Mouse (Mus musculus) CH12.LX (cell line): ENCODE results near the gene Tmem72. TPM values are rescaled to one million over a fixed set of nuclear protein-coding genes. Genes with fewer than 3 reads are reported as not detected.

Experiments
- DNase-seq: peaks from one replicate; pipeline ENCODE4 v3.0.0-alpha.2; 2013; ENCODE audit errors: extremely low read depth
- H3K27ac ChIP-seq: 2 replicates; pipeline ENCODE4 v1.5.1; 2012; ENCODE audit warnings: low read depth, mild to moderate bottlenecking, control low read depth, moderate library complexity; ENCODE audit not compliant: insufficient read depth
- H3K27me3 ChIP-seq: replicated peaks from 2 replicates; pipeline ENCODE3; 2012; ENCODE audit warnings: inconsistent platforms
- H3K36me3 ChIP-seq, 2 experiments: replicated peaks in 1 of 2; 2 replicates each; pipeline versions ENCODE3 to v1.6.1; 2012; ENCODE audit warnings: inconsistent platforms in 1 of 2, low read length in 1 of 2, mild to moderate bottlenecking in 1 of 2, mixed read lengths in 1 of 2, moderate library complexity in 1 of 2; ENCODE audit not compliant: control insufficient read depth in 1 of 2, insufficient read depth in 1 of 2
- H3K4me1 ChIP-seq, 2 experiments: 2 replicates each; pipeline ENCODE4 v1.6.1; 2012; ENCODE audit warnings: inconsistent platforms in 1 of 2, moderate library complexity in 1 of 2; ENCODE audit not compliant: insufficient read depth in 2 of 2, control insufficient read depth in 1 of 2
- H3K4me2 ChIP-seq: 2 replicates; pipeline ENCODE4 v1.6.1; 2012; ENCODE audit warnings: low read depth, mild to moderate bottlenecking, control low read depth; ENCODE audit not compliant: poor library complexity, insufficient read depth, severe bottlenecking
- H3K4me3 ChIP-seq, 3 experiments: fragments of 150-350 bp in 1 of 3; sonication (generic) in 1 of 3; replicated peaks in 1 of 3; 2 replicates each; pipeline versions ENCODE3 to v1.5.1; 2011 to 2012; ENCODE audit warnings: low read depth in 2 of 3, low read length in 2 of 3, mild to moderate bottlenecking in 2 of 3, moderate library complexity in 2 of 3, control low read depth in 1 of 3, improper control_type of control experiment in 1 of 3, inconsistent platforms in 1 of 3, mixed read lengths in 1 of 3; ENCODE audit not compliant: poor library complexity in 1 of 3
- H3K79me2 ChIP-seq: replicated peaks from 2 replicates; pipeline ENCODE4 v1.6.1; 2012; ENCODE audit warnings: mild to moderate bottlenecking, moderate library complexity; ENCODE audit not compliant: control insufficient read depth, poor library complexity, insufficient read depth, severe bottlenecking; ENCODE audit errors: extremely low read depth
- H3K9ac ChIP-seq: 2 replicates; pipeline ENCODE4 v1.6.1; 2012; ENCODE audit warnings: low read depth, mild to moderate bottlenecking, control low read depth, moderate library complexity; ENCODE audit not compliant: insufficient read depth
- H3K9me3 ChIP-seq: replicated peaks from 2 replicates; pipeline ENCODE3; 2012; ENCODE audit warnings: low read length, inconsistent platforms, mixed read lengths
- BHLHE40 ChIP-seq: IDR thresholded peaks from 2 replicates; pipeline ENCODE4 v1.6.1; 2011; ENCODE audit warnings: mild to moderate bottlenecking, low read depth, low read length, improper control_type of control experiment
- HCFC1 ChIP-seq: IDR thresholded peaks from 2 replicates; pipeline ENCODE4 v1.6.1; 2012; ENCODE audit warnings: low read depth, mild to moderate bottlenecking, inconsistent platforms, low read length, improper control_type of control experiment
- IRF4 ChIP-seq: IDR thresholded peaks from 2 replicates; pipeline ENCODE4 v1.6.1; 2014; ENCODE audit warnings: low read depth, mild to moderate bottlenecking, inconsistent platforms, low read length, improper control_type of control experiment
- MEF2A ChIP-seq: IDR thresholded peaks from 2 replicates; pipeline ENCODE4 v1.6.1; 2014; ENCODE audit warnings: low read depth, mild to moderate bottlenecking, inconsistent platforms, low read length, improper control_type of control experiment, borderline replicate concordance
- MXI1 ChIP-seq: IDR thresholded peaks from 2 replicates; pipeline ENCODE4 v1.6.1; 2011; ENCODE audit warnings: mild to moderate bottlenecking, low read depth, low read length, improper control_type of control experiment
- NELFE ChIP-seq: IDR thresholded peaks from 2 replicates; pipeline ENCODE4 v1.6.1; 2011; ENCODE audit warnings: low read depth, low read length, improper control_type of control experiment
- NRF1 ChIP-seq: IDR thresholded peaks from 2 replicates; pipeline ENCODE4 v1.6.1; 2014; ENCODE audit warnings: low read depth, mild to moderate bottlenecking, inconsistent platforms, low read length, improper control_type of control experiment, moderate library complexity
- POLR2AphosphoS2 ChIP-seq: IDR thresholded peaks from 2 replicates; pipeline ENCODE4 v1.6.1; 2011; ENCODE audit warnings: low read depth, low read length, improper control_type of control experiment
- TCF12 ChIP-seq: IDR thresholded peaks from 2 replicates; pipeline ENCODE4 v1.6.1; 2014; ENCODE audit warnings: low read depth, mild to moderate bottlenecking, inconsistent platforms, low read length, improper control_type of control experiment
- USF2 ChIP-seq: conservative IDR thresholded peaks from 2 replicates; pipeline ENCODE4 v1.6.1; 2011; ENCODE audit warnings: low read depth, low read length, improper control_type of control experiment
- ZKSCAN1 ChIP-seq: IDR thresholded peaks from 2 replicates; pipeline ENCODE4 v1.6.1; 2012; ENCODE audit warnings: low read depth, inconsistent platforms, low read length, improper control_type of control experiment, borderline replicate concordance
- dilution Hi-C: fragments of 300-500 bp; cut with MboI; formaldehyde crosslinking; loops from 2 replicates; pipeline ENCODE4 v1.14.3; 2020; ENCODE audit warnings: low sequenced_read_pairs; ENCODE audit not compliant: extremely low pct_unique_long_range_greater_than_20kb, extremely low pct_ligation_motif_present
- in situ Hi-C: fragments of 300-500 bp; cut with MboI; formaldehyde crosslinking; loops from 3 replicates; pipeline ENCODE4 v1.14.3; 2019; ENCODE audit warnings: low sequenced_read_pairs, low pct_ligation_motif_present, low pct_unique_long_range_greater_than_20kb, mixed read lengths
- polyA plus RNA-seq: library from polyadenylated mRNA; unstranded; fragments of >175 nt; gene quantifications from 2 replicates; pipeline ENCODE4 v1.2.1, GENCODE M21; 2012; ENCODE audit warnings: low read depth; ENCODE audit not compliant: insufficient read length
- total RNA-seq, 2 experiments: library from RNA; depleted of rRNA; stranded (reverse); fragments of 300-350 nt in 1 of 2; fragments of >200 nt in 1 of 2; gene quantifications; 2 replicates each; pipeline ENCODE4 v1.2.3; 2012 to 2014

The Tmem72 gene
- total and polyA plus RNA-seq, 3 experiments, result 0.01 to 0.04 (median 0.01) TPM

DNA sequence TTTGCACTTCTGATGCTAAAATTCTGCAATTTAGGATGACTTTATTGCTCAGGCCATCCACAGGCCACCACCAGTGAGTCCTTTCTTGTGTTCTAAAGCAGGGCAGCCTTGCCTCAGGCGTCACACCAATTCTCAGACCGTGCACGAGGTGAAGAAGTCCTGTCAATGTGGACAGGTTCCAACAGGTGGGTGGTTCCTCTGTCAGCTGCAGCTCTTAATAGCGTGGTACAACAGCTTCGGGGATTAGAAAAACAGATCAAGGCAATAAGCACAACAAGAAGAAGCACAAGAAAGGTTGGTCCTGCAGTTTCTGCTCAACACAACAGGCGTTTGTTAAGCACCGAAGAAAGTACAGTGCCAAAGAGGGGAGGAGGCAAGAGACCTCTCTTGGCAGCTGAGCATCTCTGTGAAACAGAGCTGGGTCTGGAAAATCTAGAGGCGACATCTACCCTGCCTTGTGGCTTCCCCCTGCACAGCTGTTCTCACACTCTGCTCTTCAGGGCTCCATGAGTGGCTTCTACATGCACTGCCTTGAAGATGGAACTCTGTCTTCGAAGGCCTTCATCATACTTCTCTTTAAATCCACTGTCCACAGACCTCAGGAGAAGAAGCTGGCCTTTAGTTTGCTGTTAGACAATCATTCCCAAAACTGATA lies 80.0 kb downstream of the Tmem72 start:
- Histone ChIP-seq H3K9ac (no peak overlapping the region), H3K27me3 (no peaks in the 10 kb centered on the region)
- DNase-seq, result no peak
- TF ChIP-seq TCF12 (no peak), IRF4 (no peak), USF2 (no peak)
- TF ChIP-seq, all 38 proteins: peak for 0
- Histone ChIP-seq H3K79me2 (no peaks in the 10 kb centered on the region), H3K4me3 (no peak overlapping the region), H3K4me1 (peaks cover 0 to 4% of the 10 kb centered on the region in 2 experiments; a peak in 1 of 4 replicates), H3K36me3 (peaks cover 76 to 92% of the 10 kb centered on the region in 2 experiments), H3K27ac (no peak overlapping the region), H3K9me3 (no peaks in the 10 kb centered on the region), H3K4me2 (no peak overlapping the region)
- in situ Hi-C loops (no loop called here), dilution Hi-C loops (no loop called here)

- Histone ChIP-seq H3K27me3 (no peaks in the 10 kb centered on the region), H3K4me2 (no peak overlapping the region), H3K79me2 (no peaks in the 10 kb centered on the region), H3K36me3 (peaks cover 64 to 80% of the 10 kb centered on the region in 2 experiments), H3K27ac (no peak overlapping the region), H3K4me3 (no peak overlapping the region), H3K9me3 (no peaks in the 10 kb centered on the region), H3K4me1 (peaks cover 0 to 15% of the 10 kb centered on the region in 2 experiments; a peak in 2 of 4 replicates), H3K9ac (no peak overlapping the region)
- no peak for TF ChIP-seq ZKSCAN1
- no peak for TF ChIP-seq POLR2AphosphoS2
- no peak for TF ChIP-seq HCFC1
- TF ChIP-seq NELFE, result no peak
- no peak for TF ChIP-seq USF2
- no peak for TF ChIP-seq MXI1
- TF ChIP-seq MEF2A, result no peak
- TF ChIP-seq NRF1, result no peak
- TF ChIP-seq BHLHE40, result no peak
- no peak for DNase-seq
- dilution Hi-C loops (no loop called here), in situ Hi-C loops (no loop called here)
These were observed 81.2 kb downstream of the Tmem72 start for GRCm38 (mm10) chr6:116635251-116636180.
